Mouse (Mus musculus) bone marrow macrophage, adult 2 months (primary cell): ENCODE results near the gene Kank2.

Experiments
- CTCF ChIP-seq: IDR thresholded peaks from 2 replicates; pipeline ENCODE4 v1.5.1; 2012; ENCODE audit warnings: low read depth, mild to moderate bottlenecking, low read length, moderate library complexity
- POLR2A ChIP-seq: IDR thresholded peaks from 2 replicates; pipeline ENCODE4 v1.6.1; 2012; ENCODE audit warnings: mild to moderate bottlenecking, low read depth, low read length, borderline replicate concordance

DNA sequence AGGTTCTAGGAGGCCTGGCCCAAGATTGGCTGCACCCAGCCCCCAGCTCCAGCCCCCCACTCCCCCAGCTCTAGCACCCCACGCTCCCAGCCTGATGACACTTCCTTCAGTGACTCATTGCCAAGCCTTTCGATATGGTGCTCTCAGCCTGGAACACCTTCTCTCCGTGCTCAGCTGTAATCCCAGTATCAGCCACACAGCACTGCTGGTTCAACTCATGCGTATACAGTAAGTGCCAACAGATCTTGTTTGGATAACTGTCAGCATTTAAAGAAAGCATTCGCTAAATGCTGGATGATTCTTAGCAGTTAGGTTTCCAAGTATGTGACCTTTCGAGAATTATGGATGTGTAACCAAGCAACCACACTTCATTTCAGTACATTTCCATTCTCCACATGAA lies 44.5 kb upstream of the Kank2 start:
- TF ChIP-seq POLR2A (no peak), CTCF (no peak)
